Comparison of ENCODE assay signal across 10 mouse cellular contexts in the genomic region with DNA sequence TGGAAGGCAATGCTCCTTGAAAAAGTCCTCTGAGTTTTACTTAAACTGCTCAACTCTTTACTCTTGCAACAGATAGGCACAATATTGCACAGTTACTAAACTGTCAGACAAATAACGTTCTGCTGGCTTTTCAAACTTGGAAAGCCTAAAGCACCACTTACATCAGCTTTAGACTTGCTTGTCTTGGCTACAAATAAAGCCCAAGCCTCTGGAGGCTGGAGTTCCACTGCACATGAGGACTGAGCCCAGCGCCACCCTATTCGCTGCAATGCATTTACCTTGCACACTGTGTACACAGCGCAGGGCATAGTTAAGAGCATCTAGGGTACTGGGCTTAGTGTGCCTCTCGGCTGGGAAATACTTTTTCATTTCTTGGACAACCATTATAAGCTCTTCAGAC. TPM values are rescaled to one million over a fixed set of nuclear protein-coding genes. Genes with fewer than 3 reads are reported as not detected.
DNase-seq lines count a peak whose midpoint lies in the region; ATAC-seq lines count a peak whose summit lies in the region.
"Had no signal": no experiment of that assay in that cellular context is flagged by ENCODE, and none has a peak within 500 bp of the region (broad histone marks: within the 10 kb centered on the region; RNA-seq: fewer than 3 reads in every experiment).

No protein-coding gene starts in this region.

- H3K4me3 ChIP-seq in embryonic facial prominence, embryonic 13.5 days, result peak overlapping the region; percentile 66
- peak overlapping the region; percentile 75 for H3K4me3 ChIP-seq in limb, embryonic 10.5 days
- H3K4me3 ChIP-seq in midbrain, embryonic 11.5 days (ENCODE audit: low read depth, low read length), result no peak overlapping the region

- H3K36me3 ChIP-seq in embryonic facial prominence, embryonic 13.5 days, result peaks cover 20% of the 10 kb centered on the region
- H3K36me3 ChIP-seq in limb, embryonic 10.5 days, result peaks cover 17% of the 10 kb centered on the region
- peaks cover 2% of the 10 kb centered on the region; the same call in 1 of the 2 replicates for H3K36me3 ChIP-seq in midbrain, embryonic 11.5 days (ENCODE audit: control insufficient read depth, insufficient read depth, low read length)

- no peak for ATAC-seq in embryonic facial prominence, embryonic 13.5 days (ENCODE audit: insufficient number of reproducible peaks, insufficient read depth, low FRiP score, low TSS enrichment, low read depth)
- no peak for ATAC-seq in midbrain, embryonic 11.5 days (ENCODE audit: low FRiP score)

- intact Hi-C loops in heart, postnatal 25 days (cut with DNase I), result no loop called here

- no peaks in the 10 kb centered on the region for H3K27me3 ChIP-seq in embryonic facial prominence, embryonic 13.5 days
- peaks cover 7% of the 10 kb centered on the region; the same call in 1 of the 2 replicates for H3K27me3 ChIP-seq in limb, embryonic 10.5 days (ENCODE audit: low read depth, poor library complexity, severe bottlenecking)
- H3K27me3 ChIP-seq in midbrain, embryonic 11.5 days (ENCODE audit: control insufficient read depth, insufficient read depth, low read length), result no peaks in the 10 kb centered on the region
- H3K27me3 ChIP-seq: CH12.LX had no signal

- H3K9ac ChIP-seq in embryonic facial prominence, embryonic 13.5 days, result peak overlapping the region; percentile 81
- no peak overlapping the region for H3K9ac ChIP-seq in midbrain, embryonic 11.5 days (ENCODE audit: low read length)

- H3K9me3 ChIP-seq in embryonic facial prominence, embryonic 13.5 days, result no peaks in the 10 kb centered on the region
- no peaks in the 10 kb centered on the region for H3K9me3 ChIP-seq in limb, embryonic 10.5 days (replicated peaks)
- H3K9me3 ChIP-seq in midbrain, embryonic 11.5 days (ENCODE audit: control insufficient read depth, low read length), result no peaks in the 10 kb centered on the region

- H3K4me1 ChIP-seq in embryonic facial prominence, embryonic 13.5 days, result peaks cover 13% of the 10 kb centered on the region
- peaks cover 23% of the 10 kb centered on the region for H3K4me1 ChIP-seq in limb, embryonic 10.5 days
- H3K4me1 ChIP-seq in midbrain, embryonic 11.5 days (ENCODE audit: control insufficient read depth, insufficient read depth, low read length), result peaks cover 8% of the 10 kb centered on the region; the same call in 1 of the 2 replicates

- peak overlapping the region; percentile 99 for H3K4me2 ChIP-seq in embryonic facial prominence, embryonic 13.5 days
- peak overlapping the region; percentile 87; the same call in 1 of the 2 replicates for H3K4me2 ChIP-seq in midbrain, embryonic 11.5 days

- H3K27ac ChIP-seq in embryonic facial prominence, embryonic 13.5 days, result no peak overlapping the region
- H3K27ac ChIP-seq in limb, embryonic 10.5 days, result no peak overlapping the region
- H3K27ac ChIP-seq in midbrain, embryonic 11.5 days (ENCODE audit: low read depth, low read length), result no peak overlapping the region

- DNase-seq in embryo, embryonic 10.5 days (ENCODE audit: low spot score), result peak; percentile 4
- DNase-seq in embryo, embryonic 9.5 days (ENCODE audit: extremely low spot score), result no peak
- DNase-seq in heart, postnatal 25 days (ENCODE audit: low spot score), result peak; percentile 42
- no peak for DNase-seq in limb, embryonic 10.5 days (ENCODE audit: low spot score)
- DNase-seq in midbrain, embryonic 11.5 days (ENCODE audit: low spot score, missing footprints), result no peak
- DNase-seq in spleen, postnatal 4 days (ENCODE audit: low spot score in 2 of 2), result no peak
- no peak for DNase-seq in layer of hippocampus, adult 9-11 months

- WGBS in embryonic facial prominence, embryonic 13.5 days, result 46% methylated on average over 5 of the region's 5 CpGs
- WGBS in limb, embryonic 10.5 days, result 60% methylated on average over 5 of the region's 5 CpGs
- 51% methylated on average over 5 of the region's 5 CpGs for WGBS in midbrain, embryonic 11.5 days

RNA-seq across cellular contexts. Expression of gene Per3, which starts 1.2 kb away (rescaled TPM):
- polyA plus RNA-seq in embryonic facial prominence, embryonic 13.5 days (2015; fragmentation: Nextera tagmentation; extraction: Ambion mirVana), result 7.9 and 8.3 TPM in 2 replicates
- 10 to 100 TPM in 1 of 2 experiments, 1 to 10 TPM in 1; 4.2 to 19.9 TPM for total RNA-seq in heart, postnatal 25 days (2021)
- polyA plus RNA-seq in limb, embryonic 10.5 days (2016; fragmentation: Nextera tagmentation; extraction: Ambion mirVana), result 4.7 and 7.0 TPM in 2 replicates
- 3.9 and 5.2 TPM in 2 replicates for polyA plus RNA-seq in midbrain, embryonic 11.5 days (2014; fragmentation: Nextera tagmentation; extraction: Ambion mirVana)

RNA-seq across cellular contexts. Expression of gene Vamp3, which starts 14.5 kb away (rescaled TPM):
- polyA plus RNA-seq in embryonic facial prominence, embryonic 13.5 days (2015; fragmentation: Nextera tagmentation; extraction: Ambion mirVana), result 115 and 120 TPM in 2 replicates
- 10 to 100 TPM; 67.4 to 77.2 TPM for total RNA-seq in heart, postnatal 25 days (2021)
- 113 and 116 TPM in 2 replicates for polyA plus RNA-seq in limb, embryonic 10.5 days (2016; fragmentation: Nextera tagmentation; extraction: Ambion mirVana)
- polyA plus RNA-seq in midbrain, embryonic 11.5 days (2014; fragmentation: Nextera tagmentation; extraction: Ambion mirVana), result 80.3 and 87.9 TPM in 2 replicates

RNA-seq across cellular contexts. Expression of gene Gm13090, which starts 46.1 kb away (rescaled TPM):
- not detected in 2 replicates for polyA plus RNA-seq in embryonic facial prominence, embryonic 13.5 days (2015; fragmentation: Nextera tagmentation; extraction: Ambion mirVana)
- total RNA-seq in heart, postnatal 25 days (2021), result not detected
- not detected in 2 replicates for polyA plus RNA-seq in limb, embryonic 10.5 days (2016; fragmentation: Nextera tagmentation; extraction: Ambion mirVana)
- not detected in 2 replicates for polyA plus RNA-seq in midbrain, embryonic 11.5 days (2014; fragmentation: Nextera tagmentation; extraction: Ambion mirVana)
- total RNA-seq: CH12.LX; gastrocnemius, adult 8-10 months had no signal

RNA-seq across cellular contexts. Expression of gene Uts2, which starts 46.4 kb away (rescaled TPM):
- polyA plus RNA-seq in embryonic facial prominence, embryonic 13.5 days (2015; fragmentation: Nextera tagmentation; extraction: Ambion mirVana), result not detected in 2 replicates
- total RNA-seq in heart, postnatal 25 days (2021), result not detected
- not detected in 2 replicates for polyA plus RNA-seq in limb, embryonic 10.5 days (2016; fragmentation: Nextera tagmentation; extraction: Ambion mirVana)
- polyA plus RNA-seq in midbrain, embryonic 11.5 days (2014; fragmentation: Nextera tagmentation; extraction: Ambion mirVana), result not detected in 2 replicates
- total RNA-seq: CH12.LX; gastrocnemius, adult 8-10 months had no signal

Comparison
In these comparisons a context has a peak if more than half of its experiments do, and no peak if none do; other contexts are left out.
1. DNase-seq: peak in embryo, embryonic 10.5 days (single experiment) and heart, postnatal 25 days (single experiment); none in embryo, embryonic 9.5 days (single experiment), limb, embryonic 10.5 days (single experiment), midbrain, embryonic 11.5 days (single experiment), spleen, postnatal 4 days (0 of 2) and layer of hippocampus, adult 9-11 months (single experiment).